Mouse (Mus musculus) C2C12 (cell line): Measurements from ENCODE around the gene Grik4. TPM values are rescaled to one million over a fixed set of nuclear protein-coding genes. Genes with fewer than 3 reads are reported as not detected.

Experiments
- H3K27me3 ChIP-seq: one replicate; pipeline ENCODE4 v1.6.1; 2011; ENCODE audit not compliant: control insufficient read depth, insufficient read depth, insufficient read length
- H3K36me3 ChIP-seq: one replicate; pipeline ENCODE4 v1.6.1; 2011; ENCODE audit not compliant: control insufficient read depth, insufficient read depth
- H3K4me3 ChIP-seq: one replicate; pipeline ENCODE4 v1.5.1; 2011; ENCODE audit warnings: mild to moderate bottlenecking, control low read depth; ENCODE audit not compliant: poor library complexity, insufficient read depth, severe bottlenecking
- H3K79me2 ChIP-seq: one replicate; pipeline ENCODE4 v1.6.1; 2011; ENCODE audit not compliant: control insufficient read depth, insufficient read depth
- H3K79me3 ChIP-seq: one replicate; pipeline ENCODE4 v1.6.1; 2011; ENCODE audit warnings: low read depth, control low read depth
- H3ac ChIP-seq: one replicate; pipeline ENCODE3; 2011; ENCODE audit warnings: low read depth; ENCODE audit not compliant: control insufficient read depth, insufficient read length
- CEBPB ChIP-seq: IDR thresholded peaks from one replicate; pipeline ENCODE4 v1.6.1; 2011; ENCODE audit warnings: low read depth, mild to moderate bottlenecking, control low read depth, moderate library complexity
- CTCF ChIP-seq: IDR thresholded peaks from one replicate; pipeline ENCODE4 v1.5.1; 2011; ENCODE audit not compliant: control insufficient read depth, insufficient read depth, insufficient read length
- FOSL1 ChIP-seq: IDR thresholded peaks from one replicate; pipeline ENCODE4 v1.8.0; 2011; ENCODE audit warnings: mild to moderate bottlenecking, low read length; ENCODE audit not compliant: poor library complexity, insufficient read depth, severe bottlenecking
- MAX ChIP-seq: IDR thresholded peaks from one replicate; pipeline ENCODE4 v1.6.1; 2011; ENCODE audit warnings: mild to moderate bottlenecking, control low read depth
- MYOD1 ChIP-seq: IDR thresholded peaks from one replicate; pipeline ENCODE4 v1.6.1; 2011; ENCODE audit warnings: low read depth; ENCODE audit not compliant: control insufficient read depth, insufficient read length
- MYOG ChIP-seq: IDR thresholded peaks from one replicate; pipeline ENCODE4 v1.6.1; 2011; ENCODE audit not compliant: control insufficient read depth, insufficient read length; ENCODE audit errors: extremely low read depth
- USF1 ChIP-seq: IDR thresholded peaks from one replicate; pipeline ENCODE4 v1.6.1; 2011; ENCODE audit warnings: low read depth, mild to moderate bottlenecking, control low read depth, moderate library complexity
- polyA plus RNA-seq: library from polyadenylated mRNA; unstranded; fragments of >200 nt; fragmentation: generic; extraction: Trizol; gene quantifications from one replicate; pipeline ENCODE4 v1.2.1, GENCODE M21; 2012; ENCODE audit warnings: missing spikeins

The Grik4 gene
- polyA plus RNA-seq, 1 experiment: not detected

DNA sequence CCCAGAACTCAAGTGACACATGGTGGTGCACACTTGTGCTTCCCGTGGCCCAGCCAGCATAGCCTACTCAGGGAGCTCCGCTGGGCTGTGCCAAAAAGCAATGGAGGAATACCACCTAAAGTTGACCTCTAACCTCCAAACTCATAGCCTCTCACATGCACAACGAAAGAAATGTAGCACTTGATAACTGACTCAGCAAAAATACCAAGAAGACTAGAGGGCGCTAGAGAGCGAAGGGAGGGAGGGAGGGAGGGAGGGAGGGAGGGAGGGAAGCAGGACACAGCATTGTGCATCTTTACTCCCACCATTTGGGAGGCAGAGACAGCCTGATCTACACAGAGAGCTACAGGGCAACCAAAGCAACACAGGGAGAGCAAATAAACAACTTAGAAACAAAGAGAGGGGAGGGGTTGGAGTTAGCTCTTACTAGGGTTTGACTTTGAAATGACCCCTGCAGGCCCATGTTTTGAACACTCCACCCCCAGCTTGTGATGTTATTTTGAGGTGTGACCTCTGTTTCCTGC lies 185.5 kb downstream of the Grik4 start:
- Histone ChIP-seq H3K27me3 (peaks cover 36% of the 10 kb centered on the region), H3ac (no peak overlapping the region), H3K36me3 (no peaks in the 10 kb centered on the region), H3K4me3 (no peak overlapping the region), H3K79me3 (no peaks in the 10 kb centered on the region), H3K79me2 (no peaks in the 10 kb centered on the region)
- TF ChIP-seq MAX (no peak), USF1 (no peak), CTCF (no peak), CEBPB (no peak), FOSL1 (no peak), MYOD1 (no peak), MYOG (no peak)

GRCm38 (mm10) chr9:42757012-42757640 lies 187.2 kb downstream of the Grik4 start:
- TF ChIP-seq CTCF: no peak
- no peak for TF ChIP-seq MAX
- no peak for TF ChIP-seq FOSL1
- no peak for TF ChIP-seq USF1
- TF ChIP-seq MYOG: no peak
- TF ChIP-seq CEBPB: no peak
- TF ChIP-seq MYOD1: no peak
- Histone ChIP-seq H3K36me3 (no peaks in the 10 kb centered on the region), H3K79me3 (no peaks in the 10 kb centered on the region), H3K4me3 (no peak overlapping the region), H3ac (no peak overlapping the region), H3K79me2 (no peaks in the 10 kb centered on the region), H3K27me3 (peaks cover 32% of the 10 kb centered on the region)

- Histone ChIP-seq H3K79me3 (no peaks in the 10 kb centered on the region), H3K79me2 (no peaks in the 10 kb centered on the region), H3ac (no peak overlapping the region), H3K27me3 (peaks cover 27% of the 10 kb centered on the region), H3K36me3 (no peaks in the 10 kb centered on the region), H3K4me3 (no peak overlapping the region)
- TF ChIP-seq MAX (no peak), CEBPB (no peak), CTCF (no peak), MYOG (no peak), FOSL1 (no peak), MYOD1 (no peak)
These were observed 189.6 kb downstream of the Grik4 start for GRCm38 (mm10) chr9:42754699-42755098.

DNA sequence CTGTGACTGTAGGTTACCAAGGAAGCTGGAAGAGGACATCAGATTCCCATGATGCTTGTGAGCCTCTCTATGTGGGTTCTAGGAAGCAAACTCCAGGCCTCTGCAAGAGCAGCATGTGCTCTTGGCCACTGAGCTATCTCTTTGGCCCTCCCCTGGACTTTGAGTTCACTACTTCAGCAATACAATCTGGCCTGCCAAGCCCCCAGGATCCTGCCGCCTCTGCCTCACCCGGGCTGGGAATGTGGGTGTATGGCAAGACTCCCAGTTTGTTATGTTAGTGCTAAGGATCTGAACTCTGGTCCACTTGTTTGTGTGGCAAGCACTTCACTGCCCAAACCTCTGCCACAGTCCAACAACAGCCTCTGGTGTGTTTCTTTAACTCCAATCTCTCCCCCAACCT lies 193.1 kb downstream of the Grik4 start:
- H3K36me3 ChIP-seq: no peaks in the 10 kb centered on the region
- H3ac ChIP-seq: no peak overlapping the region
- no peaks in the 10 kb centered on the region for H3K79me3 ChIP-seq
- TF ChIP-seq MYOD1 (no peak), USF1 (no peak), CEBPB (no peak), MAX (no peak), MYOG (no peak), FOSL1 (no peak), CTCF (no peak)
- H3K4me3 ChIP-seq: no peak overlapping the region
- H3K27me3 ChIP-seq: peaks cover 17% of the 10 kb centered on the region
- no peaks in the 10 kb centered on the region for H3K79me2 ChIP-seq

DNA sequence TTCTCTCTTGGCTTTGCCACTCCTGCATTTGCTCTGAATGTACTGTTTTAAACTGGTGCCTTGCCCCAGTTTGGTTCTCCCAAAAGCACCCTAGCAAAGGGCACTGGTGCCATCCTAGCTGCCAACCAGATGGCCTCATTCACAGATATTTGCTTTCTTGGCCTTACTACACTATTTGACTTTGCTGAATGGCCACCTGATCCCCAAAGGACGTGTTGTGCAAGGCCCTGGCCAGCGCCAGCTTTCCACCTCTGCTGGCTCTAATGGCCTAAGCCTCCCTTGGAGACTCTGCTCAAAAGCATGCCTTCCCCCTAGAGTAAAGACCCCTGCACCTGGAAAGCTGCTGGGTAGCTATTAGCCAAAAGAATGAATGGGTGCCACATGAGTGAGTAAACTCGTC lies 194.1 kb downstream of the Grik4 start:
- Histone ChIP-seq H3ac (no peak overlapping the region), H3K79me2 (no peaks in the 10 kb centered on the region), H3K4me3 (no peak overlapping the region), H3K36me3 (no peaks in the 10 kb centered on the region), H3K79me3 (no peaks in the 10 kb centered on the region), H3K27me3 (peaks cover 10% of the 10 kb centered on the region)
- TF ChIP-seq CTCF (no peak), MYOG (no peak), USF1 (no peak)

GRCm38 (mm10) chr9:42745982-42746381 lies 198.3 kb downstream of the Grik4 start:
- H3K27me3 ChIP-seq: no peaks in the 10 kb centered on the region
- H3K79me3 ChIP-seq: no peaks in the 10 kb centered on the region
- no peak overlapping the region for H3K4me3 ChIP-seq
- no peaks in the 10 kb centered on the region for H3K79me2 ChIP-seq
- no peak overlapping the region for H3ac ChIP-seq
- TF ChIP-seq USF1 (no peak), MYOG (no peak), CEBPB (no peak), FOSL1 (no peak), CTCF (no peak), MYOD1 (no peak), MAX (no peak)
- no peaks in the 10 kb centered on the region for H3K36me3 ChIP-seq
